Mouse (Mus musculus) WW6 (cell line): ENCODE measurements around the gene Hal.

Experiments
- DNase-seq: peaks from one replicate; pipeline ENCODE4 v3.0.0-alpha.2; 2013; ENCODE audit warnings: low read depth, low spot score

The Hal gene

DNA sequence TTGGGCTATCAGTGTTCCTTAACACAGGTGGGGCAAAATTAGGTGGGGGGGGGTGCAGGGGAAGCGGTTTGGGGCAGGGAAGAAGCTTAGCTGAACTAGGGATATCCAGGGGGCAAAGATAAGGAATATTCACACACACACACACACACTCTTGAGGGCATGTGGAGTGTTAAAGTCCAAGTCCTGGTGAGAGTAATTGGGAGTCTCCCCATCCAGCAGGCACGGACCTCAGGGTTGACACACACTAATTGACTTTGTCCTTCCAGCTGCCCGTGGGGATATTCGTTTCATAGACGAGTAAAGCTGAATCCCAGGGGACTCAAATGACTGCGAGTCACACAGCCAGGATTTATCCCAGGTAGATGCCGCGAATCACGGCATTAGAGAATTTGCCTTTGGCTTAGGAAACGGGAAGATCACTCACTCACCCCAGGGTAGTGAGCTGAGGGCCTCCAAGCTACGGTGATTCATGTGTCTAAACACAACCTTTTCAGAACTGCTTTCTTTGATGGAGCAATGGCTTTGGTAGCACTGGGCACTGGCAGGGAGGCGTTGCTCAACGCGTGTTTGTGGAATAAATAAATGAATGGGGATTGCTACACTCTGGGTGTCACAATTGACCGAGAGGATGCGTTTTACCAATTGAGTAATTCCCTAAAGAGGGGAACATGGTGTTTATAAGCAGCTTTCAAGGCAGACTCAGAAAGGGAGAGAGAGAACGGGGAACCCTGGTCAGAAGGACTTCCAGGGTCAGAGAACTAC, at the start of gene Hal:
Gene Hal (plus strand): TSS at position 703 of the 762 bp plus-strand sequence.
- DNase-seq: no peak

DNA sequence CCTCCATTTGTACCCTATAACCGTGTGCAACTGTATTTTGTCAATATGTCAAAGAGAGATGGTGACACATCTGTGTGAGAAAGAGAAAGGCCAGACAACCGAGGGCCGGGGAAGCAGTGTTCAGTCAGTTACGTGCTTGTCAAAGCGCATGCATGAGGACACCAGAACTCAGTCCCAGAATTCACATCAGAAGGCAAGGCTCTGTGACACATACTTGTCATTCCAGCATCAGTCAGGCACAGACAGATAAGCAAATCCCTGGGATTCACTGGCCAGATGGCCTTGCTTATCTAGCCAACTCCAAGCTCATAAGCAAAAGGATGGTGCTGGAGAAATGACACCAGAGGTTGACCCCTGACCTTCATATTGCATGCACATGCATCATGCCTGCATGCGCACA, 47.1 kb upstream of the Hal start:
- no peak for DNase-seq

DNA sequence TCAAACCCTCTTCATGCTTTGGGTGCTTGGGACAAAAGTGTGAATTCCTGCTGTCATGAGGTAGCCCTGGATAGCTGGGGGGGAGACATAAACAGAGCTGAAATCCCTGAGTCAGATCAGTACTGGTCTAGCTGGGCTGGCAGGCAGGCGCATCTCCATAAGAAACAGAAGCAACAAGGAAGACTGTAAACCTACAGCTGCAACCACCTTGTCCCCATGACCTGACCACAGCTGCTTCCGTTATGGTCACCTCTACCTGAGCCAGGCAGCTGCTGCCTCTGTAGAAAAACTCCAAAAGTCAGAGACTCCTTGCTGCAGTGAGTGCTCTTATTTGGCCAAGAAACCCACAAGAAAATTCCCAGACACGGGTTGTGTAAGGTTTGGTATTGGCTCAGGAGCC, 46.4 kb upstream of the Hal start:
- DNase-seq: no peak

DNA sequence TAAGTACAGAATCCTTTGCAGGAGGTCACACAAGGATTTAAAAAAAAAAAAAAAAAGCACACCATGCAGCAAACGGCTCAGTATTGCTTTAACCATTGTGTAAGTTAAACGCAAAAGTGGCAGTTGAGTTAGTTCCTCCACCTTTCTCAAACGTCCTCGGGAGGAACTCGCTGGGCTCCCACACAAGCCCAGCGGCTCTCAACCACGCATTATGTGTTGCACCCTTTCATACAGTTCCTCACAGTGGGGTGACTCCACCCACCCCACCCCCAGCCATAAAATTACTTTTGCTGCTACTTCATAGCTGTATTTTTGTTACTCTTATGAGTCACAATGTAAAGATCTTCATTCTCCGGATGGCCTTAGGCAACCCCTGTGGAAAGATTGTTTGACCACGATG, 44.2 kb upstream of the Hal start:
- DNase-seq: no peak

DNA sequence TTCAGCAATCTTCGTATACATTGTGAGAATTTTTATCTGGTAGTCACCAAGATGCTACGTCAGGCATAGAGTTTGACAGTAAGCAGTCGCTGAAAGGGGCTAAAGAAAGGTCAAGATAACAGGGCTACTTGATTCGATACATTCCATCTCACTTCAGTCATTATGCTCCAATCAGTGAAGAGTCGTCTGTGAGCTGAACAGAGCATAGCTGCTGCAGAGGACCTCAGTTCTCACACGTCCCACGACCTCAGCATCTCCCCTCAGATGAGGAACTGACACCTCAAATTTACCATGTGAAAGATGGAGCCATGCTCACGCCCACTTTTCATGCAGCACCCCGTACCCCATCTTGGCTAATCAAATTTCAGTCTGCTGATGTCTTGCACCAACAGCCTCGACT, 41.2 kb upstream of the Hal start:
- no peak for DNase-seq

DNA sequence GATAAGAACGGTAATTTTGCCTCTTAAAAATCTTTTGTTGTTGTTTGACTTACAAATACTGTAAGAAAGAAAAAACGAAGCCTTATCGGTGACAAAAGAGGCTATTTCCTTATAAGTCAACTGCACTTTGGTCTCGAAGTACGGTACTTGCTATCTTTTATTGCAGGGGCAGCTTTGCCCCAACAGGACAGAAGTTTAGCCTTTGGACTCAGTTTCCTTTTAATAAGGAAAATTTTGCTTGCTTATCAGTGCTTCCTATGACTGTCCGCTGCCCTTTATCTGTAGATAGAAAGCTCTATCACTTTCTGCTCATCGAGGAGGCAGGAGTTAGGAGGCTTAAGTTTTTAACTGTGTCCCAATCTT, 33.9 kb upstream of the Hal start:
- DNase-seq: no peak

DNA sequence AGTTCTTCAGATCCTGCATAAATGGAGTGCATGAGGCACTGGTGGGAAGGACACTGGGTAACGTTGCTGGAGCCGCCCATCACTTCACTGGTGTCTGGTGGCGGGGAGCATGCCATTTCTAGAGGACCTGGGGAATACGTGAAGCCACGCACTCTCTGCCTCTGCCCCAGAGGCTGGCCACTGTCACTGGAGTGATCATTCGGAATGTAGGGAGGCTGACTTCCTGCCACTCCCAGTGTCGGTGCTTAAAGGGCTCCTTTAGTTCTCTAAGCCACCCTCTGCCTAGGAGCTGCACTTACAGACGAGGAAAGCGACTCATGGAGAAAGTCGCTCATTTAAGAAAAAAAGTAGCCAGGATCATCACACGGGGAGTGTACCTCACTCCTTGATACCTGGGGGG, 28.5 kb upstream of the Hal start:
- no peak for DNase-seq

DNA sequence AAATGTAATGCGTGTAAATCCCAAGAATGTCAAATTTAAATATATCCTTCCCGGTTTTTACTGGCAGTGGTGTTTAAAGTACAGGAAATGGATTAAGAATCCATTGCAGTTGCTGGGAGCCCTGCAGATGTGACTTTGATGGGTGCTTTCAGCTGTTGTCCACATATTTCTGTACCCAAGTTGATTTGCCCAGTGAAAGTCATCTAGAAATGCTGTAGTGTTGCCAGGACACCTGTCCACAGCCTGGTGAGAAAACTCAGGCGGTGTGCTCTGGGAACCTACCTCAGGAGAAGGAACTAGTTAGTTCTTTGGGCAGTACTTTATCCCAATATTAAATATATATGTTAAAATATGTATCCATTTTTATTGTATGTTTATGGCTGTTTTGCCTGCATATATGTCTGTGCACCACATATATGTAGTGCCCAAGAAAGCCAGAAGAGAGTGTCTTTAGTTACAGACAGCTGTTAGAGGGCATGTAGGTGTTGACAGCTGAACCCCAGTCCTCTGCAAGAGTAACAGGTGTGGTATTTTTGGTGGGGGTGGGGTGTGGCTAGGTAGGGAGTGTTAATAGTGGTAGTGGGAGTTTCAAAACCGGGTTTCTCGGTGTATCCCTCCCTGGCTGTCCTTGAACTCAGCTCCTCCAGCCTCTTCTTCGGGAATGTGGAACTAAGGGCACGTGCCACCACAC, 25.7 kb upstream of the Hal start:
- DNase-seq: no peak

DNA sequence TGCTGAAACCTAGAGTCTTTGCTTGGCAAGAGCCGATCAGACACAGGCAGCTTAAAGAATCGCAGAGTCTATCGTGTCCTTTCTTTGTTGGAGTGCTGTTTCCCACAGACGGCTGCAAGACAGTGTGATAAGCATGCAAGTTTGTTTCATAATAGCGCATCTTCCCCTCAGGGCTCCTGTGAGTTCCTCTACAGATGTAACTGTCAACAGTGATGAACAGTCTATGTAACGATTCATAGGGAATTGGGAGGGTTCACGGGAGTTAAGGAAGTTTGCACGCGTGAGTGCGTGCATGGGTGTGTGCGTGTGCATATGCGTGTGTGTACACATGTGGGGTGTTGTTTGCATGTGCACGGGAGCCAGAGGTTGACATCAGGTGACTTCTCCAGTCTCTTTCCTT, 25.0 kb upstream of the Hal start:
- no peak for DNase-seq

DNA sequence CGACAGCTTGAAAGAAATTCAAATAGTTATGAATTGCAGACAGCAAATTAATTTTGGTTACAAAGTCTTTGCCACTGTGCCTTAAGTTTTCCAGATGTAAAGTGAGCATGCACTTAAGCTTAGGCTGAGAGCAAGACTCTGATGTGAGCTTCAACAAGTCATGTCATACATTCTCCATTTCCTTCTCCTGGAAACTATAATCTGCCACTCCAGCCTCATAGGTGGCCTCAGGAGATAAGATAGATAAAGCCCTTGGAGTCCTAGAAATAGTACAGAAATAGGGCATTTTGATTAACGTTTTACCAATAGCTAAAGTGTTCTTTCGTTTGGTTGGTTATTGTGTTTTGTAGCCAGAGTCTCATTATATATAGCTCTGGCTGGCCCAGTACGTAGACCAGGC, 21.3 kb upstream of the Hal start:
- no peak for DNase-seq

DNA sequence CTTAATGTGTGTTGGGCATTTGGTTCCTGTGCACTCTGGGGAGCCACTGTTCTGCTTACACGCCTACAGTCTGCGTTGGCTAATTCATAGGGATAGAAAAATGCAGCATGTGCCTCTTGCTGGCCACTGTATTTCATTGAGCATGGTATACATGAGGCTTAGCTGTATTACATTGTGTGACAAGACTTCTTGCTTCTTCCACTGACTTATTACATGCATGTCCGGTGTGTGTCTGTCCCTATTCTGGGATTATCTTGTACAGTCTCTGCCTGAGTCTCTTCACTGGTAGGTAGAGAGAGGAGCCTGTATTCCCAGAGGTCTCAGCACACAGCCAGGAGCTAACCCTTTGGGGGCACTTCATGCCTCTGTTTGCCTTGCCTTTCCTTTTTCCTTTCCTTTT, 20.8 kb upstream of the Hal start:
- DNase-seq: no peak

DNA sequence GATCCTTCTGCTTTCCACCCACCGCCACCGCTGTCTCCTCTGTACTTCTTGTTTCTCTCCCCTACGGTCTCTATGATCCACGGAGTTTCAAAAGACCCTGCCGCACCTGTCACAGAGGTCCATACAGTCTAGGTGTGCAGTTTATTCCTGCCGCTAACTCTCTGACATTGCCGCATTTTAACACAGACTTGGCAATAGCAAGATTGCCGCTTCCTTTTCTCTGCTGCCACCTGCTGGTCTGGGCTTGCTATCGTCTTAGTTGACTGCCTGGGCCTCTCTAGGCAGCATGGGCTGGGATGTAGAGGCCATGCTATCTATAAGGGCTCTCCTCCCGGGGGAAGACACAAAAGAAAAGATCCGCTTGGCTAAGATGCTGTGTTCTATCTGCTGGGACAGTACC, 17.2 kb upstream of the Hal start:
- peak; percentile 52 for DNase-seq

DNA sequence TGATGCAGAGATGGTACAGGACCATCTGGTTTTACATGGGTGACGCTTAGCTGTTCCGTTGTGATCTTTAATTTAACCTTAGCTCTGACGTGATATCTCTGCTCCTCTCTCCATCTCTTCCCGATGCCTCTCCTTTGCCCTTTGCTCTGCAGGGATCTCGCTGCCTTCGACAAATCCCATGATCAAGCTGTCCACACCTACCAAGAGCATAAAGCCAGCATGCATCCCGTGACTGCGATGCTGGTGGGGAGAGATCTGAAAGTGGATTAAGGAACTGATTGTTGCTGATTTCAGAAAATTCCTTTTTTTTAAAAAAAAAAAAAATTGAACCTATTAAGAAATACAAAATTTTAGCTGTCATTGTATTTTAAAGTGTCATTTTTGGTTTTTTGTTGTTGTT, 4.1 kb upstream of the Hal start:
- no peak for DNase-seq

DNA sequence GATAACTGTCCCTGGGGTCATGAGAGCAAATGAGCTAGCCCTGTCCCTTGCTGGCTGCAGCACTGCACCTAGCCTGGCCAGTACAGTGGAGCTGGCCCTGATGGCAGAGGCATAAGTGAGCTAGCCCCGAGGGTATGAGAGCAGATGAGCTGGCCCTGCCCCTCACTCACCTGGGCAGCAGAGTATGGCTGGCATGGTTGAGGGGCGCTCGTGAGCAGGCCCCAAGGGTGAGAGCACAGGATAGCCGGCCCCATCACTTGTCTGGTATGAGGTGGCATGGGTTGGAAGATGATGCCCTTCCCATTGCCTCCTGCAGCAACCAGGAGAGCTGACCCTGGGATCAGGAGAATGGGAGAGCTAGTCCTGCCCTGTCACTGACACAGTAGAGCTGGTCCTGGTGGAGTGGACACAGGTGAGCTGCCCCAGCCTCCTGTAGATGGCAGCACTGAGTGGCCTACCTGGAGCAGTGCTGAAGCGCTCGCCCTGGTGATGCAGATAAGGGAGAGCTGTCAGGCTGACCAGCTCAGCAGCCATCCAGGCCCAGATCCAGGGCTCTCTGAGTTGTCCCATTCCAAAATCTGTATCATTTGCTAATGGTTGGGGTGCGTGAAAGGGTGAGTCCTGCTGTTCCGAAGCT, 3.4 kb upstream of the Hal start:
- peak; percentile 46 for DNase-seq

DNA sequence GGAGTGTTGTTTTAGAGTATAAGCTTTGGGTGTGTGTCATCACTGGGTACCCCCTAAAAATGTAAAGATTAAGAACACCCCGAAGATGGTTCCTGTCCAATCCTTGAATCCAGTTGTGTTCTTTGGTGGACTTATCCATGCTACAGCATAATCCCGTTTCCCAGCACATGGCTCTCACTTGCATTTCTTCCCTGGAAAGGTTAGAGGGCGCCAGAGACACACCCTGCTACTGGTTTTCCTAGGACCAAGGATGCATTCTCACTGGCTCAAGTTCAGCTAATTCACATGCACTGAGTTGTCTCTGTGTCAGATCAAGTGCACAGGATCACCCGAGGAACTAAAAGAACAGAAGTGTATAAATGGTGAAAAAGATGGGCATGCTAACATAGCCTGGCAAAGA, 1.9 kb upstream of the Hal start:
- peak; percentile 28 for DNase-seq

DNA sequence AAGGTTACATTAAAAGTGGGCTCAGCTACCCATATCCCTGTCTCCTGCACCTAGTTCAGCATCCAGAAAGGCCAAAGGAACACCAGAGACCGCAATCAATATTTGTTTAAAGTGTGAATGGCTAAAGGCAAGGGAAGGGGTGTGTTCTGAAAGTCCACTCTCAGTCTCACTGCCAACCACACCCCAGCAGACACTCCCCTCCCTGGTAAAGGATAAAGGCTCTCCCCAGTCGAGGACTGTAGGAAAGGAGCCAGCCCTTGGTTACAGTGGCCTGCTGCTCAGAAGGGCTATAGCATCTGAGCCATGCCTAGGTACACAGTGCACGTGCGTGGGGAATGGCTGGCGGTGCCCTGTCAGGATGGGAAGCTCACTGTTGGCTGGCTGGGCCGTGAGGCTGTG, 259 bp downstream of the Hal start:
- DNase-seq: no peak

DNA sequence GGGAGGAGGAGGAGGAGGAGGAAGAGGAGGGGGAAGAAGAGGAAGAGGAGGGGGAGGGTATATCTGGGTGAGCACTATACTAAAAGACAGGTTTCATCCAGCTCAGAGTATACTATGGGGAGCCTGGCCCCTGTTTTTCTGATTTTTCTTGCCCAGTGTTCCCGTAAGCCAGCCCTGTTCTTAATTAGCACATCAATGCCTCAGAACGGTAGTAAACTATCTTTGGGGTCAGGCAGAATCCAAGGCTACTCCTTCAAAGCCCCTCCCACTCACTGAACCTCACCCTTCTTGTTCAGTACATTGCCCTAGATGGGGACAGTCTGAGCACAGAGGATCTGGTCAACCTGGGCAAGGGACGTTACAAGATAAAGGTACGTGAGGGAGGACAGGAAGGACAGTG, 1.9 kb downstream of the Hal start:
- DNase-seq: peak; percentile 33

DNA sequence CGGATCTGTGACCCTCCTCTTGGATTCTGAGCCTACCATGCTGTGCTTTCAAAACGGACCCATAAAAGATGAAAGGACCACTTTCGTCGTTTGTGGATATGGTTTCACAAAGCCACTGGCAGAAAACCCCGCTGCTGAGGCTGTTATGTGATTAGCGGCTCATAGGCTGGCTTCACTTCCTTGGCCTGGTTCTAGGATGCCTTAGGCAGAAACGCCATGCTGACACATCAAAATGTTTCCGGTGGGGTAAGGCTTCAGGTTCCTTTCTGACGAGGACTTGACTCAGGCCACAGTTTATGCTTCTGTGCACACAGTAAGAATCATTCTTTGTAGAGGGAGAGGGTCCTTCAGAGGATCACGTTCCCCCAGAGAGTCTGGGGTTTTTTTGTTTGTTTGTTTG, 12.3 kb downstream of the Hal start:
- DNase-seq: no peak

DNA sequence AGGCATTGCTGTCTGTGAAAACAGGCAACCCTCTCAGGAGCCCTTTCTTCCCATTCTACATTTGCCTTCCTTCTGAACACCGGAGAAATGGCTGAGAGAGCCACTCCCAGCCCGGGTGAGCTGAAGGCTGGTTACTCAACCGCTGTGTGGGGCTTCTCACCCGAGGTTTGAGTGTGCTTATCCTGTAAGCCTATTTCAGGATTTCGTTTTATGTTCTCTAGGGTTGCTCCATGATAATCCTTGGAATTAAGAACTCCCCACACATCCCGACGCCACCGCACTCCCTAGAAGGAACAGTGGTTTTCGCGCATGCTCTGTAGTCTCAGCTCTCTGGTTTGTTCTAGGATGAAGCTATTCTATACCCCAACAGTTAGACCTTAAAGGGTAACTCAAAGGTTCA, 12.8 kb downstream of the Hal start:
- no peak for DNase-seq

DNA sequence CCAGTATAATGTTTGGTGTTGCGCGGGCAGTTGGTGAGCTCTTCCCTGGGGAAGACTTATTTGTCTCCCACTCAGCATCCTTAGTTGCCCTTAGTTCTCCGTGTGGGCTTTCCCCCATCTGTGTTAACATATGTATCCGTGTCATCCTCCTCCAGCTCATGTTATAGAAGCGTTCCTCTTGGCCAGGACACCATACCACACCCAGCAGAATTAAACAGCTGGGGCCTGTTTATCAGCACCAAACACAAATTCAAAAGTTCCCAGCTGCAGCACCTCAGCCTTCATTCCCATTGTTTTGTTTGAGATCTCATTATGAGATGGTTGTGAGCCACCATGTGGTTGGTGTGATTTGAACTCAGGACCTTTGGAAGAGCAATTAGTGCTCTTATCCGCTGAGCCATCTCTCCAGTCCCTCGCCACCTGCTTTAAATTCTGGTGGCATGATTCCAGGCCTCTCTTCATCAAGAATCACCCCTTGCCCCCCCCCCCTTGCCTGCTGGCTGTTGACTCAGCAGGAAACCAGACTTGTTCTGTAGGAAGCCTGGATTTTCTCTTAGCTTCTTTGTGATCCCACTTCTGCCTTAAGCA, 19.9 kb downstream of the Hal start:
- DNase-seq: no peak

DNA sequence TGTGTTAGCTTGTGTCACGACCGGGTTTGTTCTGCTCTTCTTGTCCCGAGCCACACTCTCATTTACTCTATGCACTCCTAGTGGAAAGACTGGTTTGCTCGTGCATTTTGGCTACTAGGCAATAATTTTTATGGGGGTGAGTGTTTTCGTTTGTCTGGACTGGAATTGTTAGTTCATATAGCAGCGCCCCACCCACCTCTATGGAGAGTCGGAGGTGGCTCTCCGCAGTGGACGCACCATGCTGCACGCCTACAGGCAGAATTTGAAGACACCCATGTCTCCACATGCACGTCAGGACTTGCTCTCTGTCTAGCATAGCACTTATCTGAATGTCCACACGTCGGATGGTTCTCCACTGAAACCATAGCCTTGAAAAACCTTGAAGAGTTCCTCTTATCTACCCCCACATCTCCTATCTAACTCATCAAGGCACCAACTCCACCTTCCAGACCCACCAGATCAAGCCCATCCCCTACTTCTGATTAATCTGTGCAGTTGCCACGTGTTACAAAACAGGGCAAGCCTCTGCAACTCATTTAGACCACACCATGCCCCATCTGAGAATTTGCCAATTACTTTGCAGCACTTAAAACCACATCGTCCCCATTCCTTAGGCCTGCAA, 21.1 kb downstream of the Hal start:
- DNase-seq: no peak

DNA sequence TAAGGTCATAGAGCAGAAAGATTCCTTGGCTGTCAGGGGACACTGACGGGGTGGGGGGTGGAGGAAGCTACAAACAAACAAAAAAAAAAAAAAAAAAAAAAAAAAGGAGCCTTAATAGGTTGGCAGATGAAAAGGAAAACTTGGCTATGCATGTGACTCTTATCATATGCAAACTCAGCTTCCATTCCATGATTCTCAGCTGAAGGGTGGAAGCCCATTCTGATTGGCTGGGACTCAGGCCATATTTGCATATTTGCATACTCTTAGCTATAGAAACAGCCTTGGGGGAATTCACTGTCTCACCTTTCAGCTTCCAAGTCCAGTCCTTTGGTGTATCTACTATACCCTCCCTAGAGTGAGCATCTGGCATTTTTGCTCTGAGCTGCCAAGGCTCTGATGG, 26.9 kb downstream of the Hal start:
- DNase-seq: no peak
